Mouse (Mus musculus): Measurements from ENCODE around the gene Stx8. TPM values are rescaled to one million over a fixed set of nuclear protein-coding genes. Genes with fewer than 3 reads are reported as not detected.

Gene Stx8
- total and polyA plus RNA-seq, 2 experiments: 3.5 to 12.9 TPM

DNA sequence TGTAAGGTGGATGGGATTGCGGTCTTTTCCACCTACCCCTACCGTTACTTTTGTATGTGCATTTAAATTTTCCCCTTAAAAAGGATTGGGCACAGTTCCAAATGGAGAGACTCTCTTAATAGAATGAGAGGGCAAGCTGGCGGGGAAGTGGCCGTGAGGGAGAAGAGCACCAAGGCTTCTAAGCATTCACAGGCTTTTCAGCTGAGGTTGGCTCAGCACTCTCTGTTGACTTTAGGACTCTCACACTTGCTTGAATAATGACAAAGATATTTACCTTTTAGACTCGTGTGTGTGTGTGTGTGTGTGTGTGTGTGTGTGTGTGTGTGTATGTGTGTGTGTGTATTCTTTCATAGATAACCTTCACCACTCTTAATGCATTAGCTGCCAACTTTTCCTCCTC is 105.8 kb downstream of the Stx8 start:
- Histone ChIP-seq H3K4me3 (ENCODE audit: insufficient read depth, low read depth, low read length) (no peak overlapping the region), H3K27me3 (ENCODE audit: control insufficient read depth, insufficient read depth, low read length) (no peaks in the 10 kb centered on the region), H3K36me3 (ENCODE audit: control insufficient read depth, insufficient read depth, low read length) (no peaks in the 10 kb centered on the region), H3K79me2 (ENCODE audit: control insufficient read depth, insufficient read depth, low read length) (no peaks in the 10 kb centered on the region), H3K27ac (replicated peaks; ENCODE audit: insufficient read depth, low read depth, low read length) (no peak overlapping the region), H3K4me1 (ENCODE audit: control insufficient read depth, insufficient read depth, low read length) (no peaks in the 10 kb centered on the region; the same call in 1 of the 2 replicates), H3K9ac (ENCODE audit: low read depth, low read length) (no peak overlapping the region)
- no peak for DNase-seq (ENCODE audit: extremely low read depth, low read depth, low spot score)
- 80% methylated on average over 5 of the region's 5 CpGs for WGBS
- TF ChIP-seq POLR2A (IDR thresholded peaks at IDR 0.05; ENCODE audit: extremely low read depth, insufficient read depth, low read length): no peak
- no peak for TF ChIP-seq CTCF (IDR thresholded peaks at IDR 0.05; ENCODE audit: low read depth, low read length)

DNA sequence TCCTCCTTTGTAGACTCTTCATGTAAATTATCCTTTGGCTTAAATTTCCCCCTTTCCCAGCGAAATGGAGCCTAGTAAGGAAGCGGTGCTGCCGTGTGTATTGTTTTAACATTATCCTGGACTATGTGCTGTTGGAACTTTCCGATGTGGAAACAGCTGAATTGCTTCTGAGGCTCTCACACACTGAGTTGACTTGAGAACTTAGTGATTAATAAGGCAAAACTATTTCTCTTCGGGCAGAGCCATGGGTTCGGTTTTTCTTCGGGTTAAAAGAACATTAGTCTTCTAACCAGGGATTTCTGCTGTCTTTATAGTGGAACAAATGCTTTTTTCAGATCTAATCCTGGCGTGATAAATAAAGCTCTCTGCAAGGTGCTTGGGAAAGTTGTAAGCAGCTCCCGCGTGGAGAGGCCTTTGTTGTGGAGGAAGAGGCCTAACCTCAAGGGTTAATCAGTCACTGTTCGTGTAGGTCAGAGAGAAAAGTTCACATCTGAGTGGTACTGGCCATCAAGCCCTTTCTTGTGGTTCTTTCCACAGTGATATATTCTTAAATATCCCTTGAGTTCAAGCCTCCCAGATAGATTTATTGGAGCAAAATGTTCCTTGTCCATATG is 106.7 kb downstream of the Stx8 start:
- H3K4me1 ChIP-seq (ENCODE audit: control insufficient read depth, insufficient read depth, low read length): no peaks in the 10 kb centered on the region; the same call in 1 of the 2 replicates
- TF ChIP-seq CTCF (IDR thresholded peaks at IDR 0.05; ENCODE audit: low read depth, low read length): no peak
- TF ChIP-seq POLR2A (IDR thresholded peaks at IDR 0.05; ENCODE audit: extremely low read depth, insufficient read depth, low read length): no peak
- no peak for DNase-seq (ENCODE audit: extremely low read depth, low read depth, low spot score)
- 85% methylated on average over 11 of the region's 11 CpGs for WGBS
- H3K27ac ChIP-seq (replicated peaks; ENCODE audit: insufficient read depth, low read depth, low read length): no peak overlapping the region
- H3K4me3 ChIP-seq (ENCODE audit: insufficient read depth, low read depth, low read length): no peak overlapping the region
- no peaks in the 10 kb centered on the region for H3K27me3 ChIP-seq (ENCODE audit: control insufficient read depth, insufficient read depth, low read length)
- no peaks in the 10 kb centered on the region for H3K36me3 ChIP-seq (ENCODE audit: control insufficient read depth, insufficient read depth, low read length)
- H3K79me2 ChIP-seq (ENCODE audit: control insufficient read depth, insufficient read depth, low read length): no peaks in the 10 kb centered on the region
- no peak overlapping the region for H3K9ac ChIP-seq (ENCODE audit: low read depth, low read length)

DNA sequence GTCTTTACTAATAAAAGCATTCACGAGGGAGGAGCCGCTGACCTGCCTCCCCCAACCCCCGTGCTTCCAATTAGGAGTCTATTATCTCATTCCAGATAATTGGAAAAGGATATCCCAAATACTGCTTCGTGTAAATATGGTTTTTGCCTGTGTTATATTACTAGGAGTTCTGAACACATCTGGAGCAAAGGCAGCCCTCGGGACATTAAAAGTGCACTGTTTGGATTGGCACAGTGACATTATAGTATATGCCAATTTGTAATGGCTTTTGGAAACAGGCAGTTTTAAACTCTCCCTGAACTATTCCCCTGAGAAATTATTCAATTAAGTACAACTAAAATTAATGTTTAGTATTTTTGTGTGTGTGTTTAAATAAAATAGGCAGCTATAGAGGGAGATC is 108.7 kb downstream of the Stx8 start:
- 36% methylated on average over 5 of the region's 5 CpGs for WGBS

DNA sequence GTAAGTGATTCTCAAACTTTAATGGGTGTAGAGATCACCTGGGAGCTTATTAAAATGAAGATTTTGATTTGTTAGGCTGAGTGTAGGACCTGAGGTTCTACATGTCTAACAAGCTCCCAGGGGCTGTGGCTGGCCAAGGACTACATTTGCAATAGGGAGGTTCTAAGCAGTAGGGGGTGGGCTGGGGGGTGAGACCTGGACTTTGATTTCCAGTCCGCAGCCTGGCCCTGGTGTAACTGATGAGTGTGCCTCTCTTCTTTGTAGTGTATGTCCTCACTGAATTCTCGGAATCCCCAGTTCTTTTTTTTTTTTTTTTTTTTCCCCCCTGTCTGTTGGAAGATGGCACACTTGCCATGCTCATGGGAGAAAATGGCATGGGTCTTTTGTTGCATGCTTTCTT is 109.3 kb downstream of the Stx8 start:
- whole genome bisulfite sequencing: 83% methylated on average over 2 of the region's 2 CpGs
- TF ChIP-seq POLR2A (IDR thresholded peaks at IDR 0.05; ENCODE audit: extremely low read depth, insufficient read depth, low read length): no peak
- TF ChIP-seq CTCF (IDR thresholded peaks at IDR 0.05; ENCODE audit: low read depth, low read length): no peak
- no peak overlapping the region for H3K27ac ChIP-seq (replicated peaks; ENCODE audit: insufficient read depth, low read depth, low read length)
- H3K79me2 ChIP-seq (ENCODE audit: control insufficient read depth, insufficient read depth, low read length): no peaks in the 10 kb centered on the region
- no peaks in the 10 kb centered on the region; the same call in 1 of the 2 replicates for H3K4me1 ChIP-seq (ENCODE audit: control insufficient read depth, insufficient read depth, low read length)
- no peaks in the 10 kb centered on the region for H3K27me3 ChIP-seq (ENCODE audit: control insufficient read depth, insufficient read depth, low read length)
- no peak overlapping the region for H3K4me3 ChIP-seq (ENCODE audit: insufficient read depth, low read depth, low read length)
- no peaks in the 10 kb centered on the region for H3K36me3 ChIP-seq (ENCODE audit: control insufficient read depth, insufficient read depth, low read length)
- no peak for DNase-seq (ENCODE audit: extremely low read depth, low read depth, low spot score)
- no peak overlapping the region for H3K9ac ChIP-seq (ENCODE audit: low read depth, low read length)

More for the DNA sequence above, 108.7 kb downstream of the Stx8 start:
- DNase-seq (ENCODE audit: extremely low read depth, low read depth, low spot score): peak; percentile 61
- Histone ChIP-seq H3K27ac (replicated peaks; ENCODE audit: insufficient read depth, low read depth, low read length) (no peak overlapping the region), H3K36me3 (ENCODE audit: control insufficient read depth, insufficient read depth, low read length) (no peaks in the 10 kb centered on the region), H3K4me1 (ENCODE audit: control insufficient read depth, insufficient read depth, low read length) (no peaks in the 10 kb centered on the region; the same call in 1 of the 2 replicates), H3K4me3 (ENCODE audit: insufficient read depth, low read depth, low read length) (no peak overlapping the region), H3K79me2 (ENCODE audit: control insufficient read depth, insufficient read depth, low read length) (no peaks in the 10 kb centered on the region), H3K9ac (ENCODE audit: low read depth, low read length) (no peak overlapping the region), H3K27me3 (ENCODE audit: control insufficient read depth, insufficient read depth, low read length) (no peaks in the 10 kb centered on the region)
- TF ChIP-seq POLR2A (IDR thresholded peaks at IDR 0.05; ENCODE audit: extremely low read depth, insufficient read depth, low read length): no peak
- TF ChIP-seq CTCF (IDR thresholded peaks at IDR 0.05; ENCODE audit: low read depth, low read length): no peak

DNA sequence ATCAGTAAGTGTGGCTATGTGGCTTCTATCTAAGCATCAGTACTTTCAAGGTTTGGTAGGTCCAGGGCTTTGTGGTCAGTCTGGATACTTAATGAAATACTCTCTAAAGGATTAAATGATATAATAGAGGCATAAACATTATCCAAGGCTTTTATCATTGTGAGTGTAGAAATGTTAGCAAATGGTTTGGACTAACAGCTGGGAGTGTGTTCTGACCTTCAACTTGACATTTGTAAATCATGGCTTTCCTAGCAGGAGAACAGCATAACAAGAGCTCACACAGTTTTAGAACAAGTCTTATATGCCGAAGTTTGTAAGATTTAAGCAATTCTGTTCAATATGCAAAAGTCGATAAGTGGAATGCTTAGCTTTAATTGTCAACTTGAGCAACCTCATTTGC is 113.8 kb downstream of the Stx8 start:
- H3K79me2 ChIP-seq (ENCODE audit: control insufficient read depth, insufficient read depth, low read length): no peaks in the 10 kb centered on the region
- H3K27ac ChIP-seq (replicated peaks; ENCODE audit: insufficient read depth, low read depth, low read length): no peak overlapping the region
- H3K36me3 ChIP-seq (ENCODE audit: control insufficient read depth, insufficient read depth, low read length): no peaks in the 10 kb centered on the region
- no peak for DNase-seq (ENCODE audit: extremely low read depth, low read depth, low spot score)
- no peak overlapping the region for H3K4me3 ChIP-seq (ENCODE audit: insufficient read depth, low read depth, low read length)
- 93% methylated on average over 2 of the region's 2 CpGs for WGBS
- TF ChIP-seq POLR2A (IDR thresholded peaks at IDR 0.05; ENCODE audit: extremely low read depth, insufficient read depth, low read length) (no peak), CTCF (IDR thresholded peaks at IDR 0.05; ENCODE audit: low read depth, low read length) (no peak)
- H3K27me3 ChIP-seq (ENCODE audit: control insufficient read depth, insufficient read depth, low read length): no peaks in the 10 kb centered on the region
- H3K9ac ChIP-seq (ENCODE audit: low read depth, low read length): no peak overlapping the region
- H3K4me1 ChIP-seq (ENCODE audit: control insufficient read depth, insufficient read depth, low read length): no peaks in the 10 kb centered on the region; the same call in 1 of the 2 replicates

DNA sequence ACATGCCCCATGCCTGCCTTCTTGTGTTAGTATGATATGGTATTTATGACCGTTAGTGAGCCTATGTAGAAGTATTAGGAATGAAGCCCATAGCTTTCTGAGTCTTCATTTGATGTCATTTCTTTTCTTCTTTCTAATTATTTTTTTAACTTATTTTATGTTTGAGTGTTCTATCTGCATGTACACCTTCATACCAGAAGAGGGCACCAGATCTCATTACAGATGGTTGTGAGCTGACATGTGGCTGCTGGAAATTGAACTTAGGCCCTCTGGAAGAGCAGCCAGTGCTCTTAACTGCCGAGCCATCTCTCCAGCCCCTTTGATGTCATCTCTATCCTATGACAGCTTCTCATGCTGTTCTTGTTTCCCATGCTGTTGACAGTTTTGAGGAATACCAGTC is 115.0 kb downstream of the Stx8 start:
- H3K9ac ChIP-seq (ENCODE audit: low read depth, low read length): no peak overlapping the region
- DNase-seq (ENCODE audit: extremely low read depth, low read depth, low spot score): no peak
- H3K36me3 ChIP-seq (ENCODE audit: control insufficient read depth, insufficient read depth, low read length): no peaks in the 10 kb centered on the region
- H3K4me1 ChIP-seq (ENCODE audit: control insufficient read depth, insufficient read depth, low read length): no peaks in the 10 kb centered on the region
- H3K27me3 ChIP-seq (ENCODE audit: control insufficient read depth, insufficient read depth, low read length): no peaks in the 10 kb centered on the region
- WGBS: 96% methylated on average over 2 of the region's 2 CpGs
- H3K27ac ChIP-seq (replicated peaks; ENCODE audit: insufficient read depth, low read depth, low read length): no peak overlapping the region
- no peak overlapping the region for H3K4me3 ChIP-seq (ENCODE audit: insufficient read depth, low read depth, low read length)
- H3K79me2 ChIP-seq (ENCODE audit: control insufficient read depth, insufficient read depth, low read length): no peaks in the 10 kb centered on the region
- TF ChIP-seq POLR2A (IDR thresholded peaks at IDR 0.05; ENCODE audit: extremely low read depth, insufficient read depth, low read length) (no peak), CTCF (IDR thresholded peaks at IDR 0.05; ENCODE audit: low read depth, low read length) (no peak)
